Mouse (Mus musculus) 3134 (cell line): ENCODE results near the gene Flywch2.
"Not testable (repeated sequence)": the region's sequence is repeated elsewhere in the genome, so short reads cannot be mapped to it uniquely, and the experiment has no call there.

Experiments
- DNase-seq: peaks from one replicate; pipeline ENCODE4 v3.0.0-alpha.2; 2011; ENCODE audit warnings: low spot score; ENCODE audit not compliant: insufficient read length; ENCODE audit errors: extremely low read depth

Gene Flywch2

DNA sequence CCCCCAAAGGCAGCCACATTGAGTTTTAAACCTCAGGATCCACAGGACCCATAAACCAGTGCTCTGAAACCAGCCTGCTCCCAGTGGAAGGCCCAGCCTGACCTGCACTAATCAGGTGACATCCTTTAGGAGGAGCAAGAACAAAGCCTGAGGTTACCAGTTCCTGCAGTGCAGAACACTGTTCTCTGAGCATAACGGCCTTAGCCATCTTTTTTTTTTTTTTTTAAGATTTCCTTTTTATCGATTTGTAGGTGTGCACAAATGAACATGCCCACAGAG lies 5.1 kb upstream of the Flywch2 start:
- no peak for DNase-seq

DNA sequence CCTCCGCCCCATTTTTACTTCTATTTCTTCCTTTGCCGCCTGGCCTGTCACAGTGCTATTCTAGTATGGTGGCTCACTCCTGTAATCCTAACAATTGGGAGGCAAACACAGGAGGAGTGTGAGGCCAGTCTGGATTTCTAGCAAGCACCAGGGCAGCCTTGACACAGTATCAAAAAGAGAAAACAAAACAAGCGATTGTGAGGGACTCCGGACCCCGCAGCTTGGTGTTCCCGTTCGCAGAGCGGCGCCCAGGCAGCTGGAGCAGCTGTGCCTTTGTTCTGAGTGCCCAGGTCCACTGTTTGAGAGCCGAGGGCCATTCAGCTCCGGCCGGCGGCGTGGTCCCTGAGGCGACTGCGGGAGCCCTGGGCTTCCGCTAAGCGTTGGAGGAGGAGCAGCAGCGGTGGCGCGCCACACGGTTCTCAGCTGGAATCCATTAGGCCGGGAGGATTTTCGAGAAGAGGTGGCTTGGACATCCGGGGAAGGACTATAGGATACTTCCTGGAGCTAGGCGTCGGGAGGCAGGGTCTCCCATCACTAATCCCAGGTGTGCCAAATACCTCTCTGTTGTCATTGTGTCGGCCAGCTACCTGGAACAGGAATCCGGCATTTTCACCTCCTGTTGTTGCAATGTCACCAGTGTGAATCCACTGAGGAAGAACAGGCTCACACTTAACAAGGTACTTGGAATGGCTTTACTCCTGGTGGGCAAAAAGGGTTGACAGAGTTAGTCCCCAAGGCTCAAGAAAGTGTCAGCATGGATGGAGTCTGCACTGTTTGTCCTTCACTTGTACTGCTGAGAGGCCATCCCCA lies 4.6 kb upstream of the Flywch2 start, which contains the start of gene Srrm2:
TSS of gene Srrm2 (plus strand) at position 264 of the 810 bp plus-strand sequence.
- no peak for DNase-seq

DNA sequence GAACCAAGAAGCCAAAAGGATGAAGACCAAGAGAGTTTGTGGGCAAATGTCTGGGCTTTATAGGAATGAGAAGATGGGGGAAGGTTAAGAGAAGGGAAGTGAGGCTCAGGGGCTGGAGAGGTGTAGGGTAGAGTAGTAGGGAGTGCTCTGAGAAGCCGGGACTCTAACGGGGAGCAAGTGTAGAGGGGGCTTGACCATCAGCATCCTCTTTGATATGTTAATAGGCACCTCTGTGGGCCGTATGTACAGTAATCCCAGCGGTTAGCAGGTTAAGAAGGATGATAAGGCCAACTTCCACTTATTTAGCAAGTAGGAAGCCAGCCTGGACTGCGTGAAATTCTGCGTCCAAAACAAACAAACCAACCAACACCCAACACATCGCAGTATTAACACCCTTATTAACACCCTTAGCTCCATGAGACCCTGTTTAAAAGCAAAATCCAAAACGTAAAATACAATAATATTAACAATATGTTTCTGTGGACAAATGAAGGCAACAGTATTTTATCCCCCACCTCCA lies 3.9 kb upstream of the Flywch2 start:
- no peak for DNase-seq

DNA sequence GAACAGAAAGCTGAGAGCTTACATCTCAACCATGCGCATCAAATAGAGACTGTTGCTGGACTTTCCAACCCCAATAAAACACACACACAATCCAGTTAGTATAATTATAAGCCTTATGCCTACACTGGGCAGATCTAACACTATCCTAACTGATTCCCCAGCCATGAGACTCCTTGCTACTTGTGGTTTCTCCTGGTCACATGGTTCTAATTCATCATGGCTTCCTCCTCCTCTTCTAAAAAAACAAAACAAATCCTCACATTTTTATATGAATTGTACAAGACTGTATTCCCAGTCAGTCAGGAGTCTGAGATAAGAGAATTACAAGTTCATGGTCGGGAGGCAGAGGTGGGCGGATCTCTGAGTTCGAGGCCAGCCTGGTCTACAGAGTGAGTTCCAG lies 3.1 kb upstream of the Flywch2 start:
- no peak for DNase-seq

DNA sequence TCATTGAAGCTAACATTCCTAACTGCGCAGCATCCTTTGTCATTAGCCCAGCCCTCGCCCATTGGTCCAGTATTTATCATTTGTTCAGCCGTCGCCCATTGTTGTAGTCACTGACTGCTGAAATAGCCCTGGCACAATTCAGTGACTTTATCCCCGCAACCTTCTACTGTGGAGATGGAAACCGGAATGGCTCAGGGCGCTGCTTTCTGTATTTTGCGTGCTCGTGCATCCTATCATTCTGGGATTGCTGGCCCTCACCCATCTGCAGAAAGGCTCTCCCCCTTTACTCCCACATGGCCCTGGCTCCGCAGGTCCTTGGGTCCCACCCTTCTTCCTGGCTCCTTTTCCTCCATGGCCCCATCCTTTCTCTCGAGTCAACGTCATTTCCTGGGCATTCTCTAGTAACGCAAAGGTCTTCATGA lies 640 bp upstream of the Flywch2 start:
- DNase-seq: no peak

DNA sequence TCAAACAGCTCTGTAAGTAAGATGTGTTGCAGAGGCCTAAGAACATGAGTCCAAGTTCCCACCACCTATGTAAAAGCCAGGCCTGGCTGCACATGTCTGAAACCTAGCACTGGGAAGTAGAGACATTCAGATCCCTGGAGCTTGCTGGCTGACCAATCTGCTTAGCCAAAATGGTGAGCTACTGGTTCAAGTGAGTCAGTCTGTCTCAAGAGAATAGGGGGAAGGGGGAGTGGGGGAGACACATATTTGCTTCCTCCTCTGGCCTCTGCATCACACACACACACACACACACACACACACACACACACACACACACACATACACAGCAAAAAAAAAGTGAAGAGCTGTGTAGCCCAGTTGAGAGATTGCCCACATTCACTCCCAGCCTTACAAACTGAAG lies 2.5 kb downstream of the Flywch2 start:
- no peak for DNase-seq

DNA sequence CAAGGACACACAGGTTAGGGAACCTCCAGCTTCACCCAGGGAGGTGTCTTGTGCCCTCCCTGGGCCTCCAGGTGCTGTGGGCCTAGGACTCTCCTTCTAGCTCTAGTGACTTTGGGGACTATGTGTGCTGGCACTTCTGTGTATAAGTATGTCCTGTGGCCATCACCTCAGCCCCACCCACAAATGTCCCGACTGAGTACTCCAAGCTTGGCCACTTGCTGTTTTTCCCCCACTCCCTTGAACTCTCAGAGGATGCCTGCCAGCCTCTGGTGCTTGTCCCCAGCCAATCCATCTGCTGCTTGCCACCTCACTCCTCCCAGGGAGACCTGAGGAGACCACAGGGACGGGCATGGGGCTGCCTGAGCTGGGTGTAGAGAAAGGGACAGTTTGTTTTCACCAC lies 7.4 kb downstream of the Flywch2 start:
- DNase-seq: no peak

DNA sequence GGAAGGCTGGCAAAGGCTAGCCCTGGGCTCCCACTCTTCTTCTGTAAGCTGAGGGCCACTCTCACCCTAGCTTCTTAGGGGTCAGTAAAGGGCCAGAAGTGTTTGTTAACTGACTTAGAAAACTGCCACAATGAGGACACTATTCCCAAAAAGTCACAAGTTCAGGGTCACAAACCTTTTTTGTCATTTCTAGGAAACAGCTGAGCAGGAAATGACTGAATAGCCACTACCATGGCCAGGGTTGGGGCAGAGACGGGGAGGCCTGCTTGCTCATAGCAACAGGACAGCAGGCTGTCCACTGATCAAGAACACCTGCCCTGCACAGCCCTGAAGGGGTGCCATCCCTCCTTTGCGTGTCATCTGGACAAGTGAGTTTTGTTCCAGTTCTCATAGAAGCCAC lies 8.7 kb downstream of the Flywch2 start:
- no peak for DNase-seq

DNA sequence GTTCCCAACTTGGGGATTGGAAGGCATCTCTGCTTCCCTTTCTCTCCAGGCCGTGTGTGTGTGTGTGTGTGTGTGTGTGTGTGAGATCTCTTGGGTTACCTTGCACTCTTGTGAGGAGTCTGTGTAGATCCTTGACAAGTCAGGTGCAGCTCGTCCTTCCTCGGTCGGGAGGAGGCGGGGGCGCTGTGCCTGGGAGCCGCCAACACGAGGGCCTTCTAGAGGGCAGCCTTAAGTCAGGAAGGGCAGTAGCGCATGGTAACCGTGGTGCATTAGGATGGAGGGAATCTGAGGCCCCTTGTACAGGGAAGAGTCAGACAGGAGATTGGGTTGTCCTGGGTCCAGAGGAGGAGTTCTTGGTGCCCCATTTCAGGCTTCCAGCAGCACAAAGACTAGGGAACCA lies 9.7 kb downstream of the Flywch2 start:
- no peak for DNase-seq

DNA sequence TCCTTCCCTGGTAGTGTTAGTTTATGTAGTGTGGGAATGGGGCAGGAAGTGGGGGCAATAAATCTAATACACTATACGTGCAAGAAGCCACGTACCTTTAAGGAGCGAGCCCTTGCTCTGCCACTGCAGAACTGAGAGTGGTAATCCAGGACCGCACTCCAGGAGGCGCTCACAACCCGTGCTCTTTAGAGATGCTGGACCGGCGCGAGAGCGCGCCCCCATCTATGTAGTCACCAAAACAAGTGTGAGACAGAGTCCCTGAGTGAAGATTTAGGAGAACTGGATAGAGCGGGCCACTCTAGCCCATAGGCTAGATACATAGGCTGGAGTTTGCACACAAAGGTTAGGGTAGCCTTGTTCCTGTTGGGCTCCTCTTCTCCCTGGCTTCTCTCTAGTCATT lies 11.8 kb downstream of the Flywch2 start:
- peak; percentile 67 for DNase-seq

DNA sequence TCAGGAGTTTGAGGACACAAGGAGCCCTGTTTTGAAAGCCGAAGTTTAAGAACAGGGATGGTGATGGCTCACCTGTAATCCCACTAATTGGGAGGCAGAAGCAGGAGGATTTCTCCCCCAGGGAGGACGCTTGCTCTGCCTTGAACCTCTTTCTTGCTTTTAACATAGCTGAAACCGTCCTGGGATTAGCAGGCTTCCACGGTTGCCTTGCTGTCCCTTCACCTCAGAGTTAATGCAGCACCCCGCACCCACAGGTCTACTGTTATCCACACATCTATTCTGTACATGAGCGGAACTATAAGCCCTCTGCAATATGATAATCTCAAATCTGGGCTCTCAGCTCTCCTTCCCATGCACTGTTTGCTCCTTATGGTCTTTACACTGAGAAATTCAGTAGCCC lies 12.2 kb downstream of the Flywch2 start:
- DNase-seq: no peak

DNA sequence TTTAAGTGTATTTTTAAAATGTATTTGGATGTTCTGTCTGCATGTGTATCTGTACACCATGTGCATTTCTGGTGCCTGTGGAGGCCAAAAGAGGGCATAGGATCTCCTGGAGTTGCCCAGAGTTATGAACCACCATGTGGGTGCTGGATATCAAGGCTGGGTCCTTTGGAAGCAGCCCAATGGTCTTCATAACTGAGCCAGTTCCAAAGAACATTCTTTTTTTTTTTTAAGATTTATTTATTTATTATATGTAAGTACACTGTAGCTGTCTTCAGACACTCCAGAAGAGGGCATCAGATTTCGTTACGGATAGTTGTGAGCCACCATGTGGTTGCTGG lies 13.7 kb downstream of the Flywch2 start:
- not testable (repeated sequence) for DNase-seq

DNA sequence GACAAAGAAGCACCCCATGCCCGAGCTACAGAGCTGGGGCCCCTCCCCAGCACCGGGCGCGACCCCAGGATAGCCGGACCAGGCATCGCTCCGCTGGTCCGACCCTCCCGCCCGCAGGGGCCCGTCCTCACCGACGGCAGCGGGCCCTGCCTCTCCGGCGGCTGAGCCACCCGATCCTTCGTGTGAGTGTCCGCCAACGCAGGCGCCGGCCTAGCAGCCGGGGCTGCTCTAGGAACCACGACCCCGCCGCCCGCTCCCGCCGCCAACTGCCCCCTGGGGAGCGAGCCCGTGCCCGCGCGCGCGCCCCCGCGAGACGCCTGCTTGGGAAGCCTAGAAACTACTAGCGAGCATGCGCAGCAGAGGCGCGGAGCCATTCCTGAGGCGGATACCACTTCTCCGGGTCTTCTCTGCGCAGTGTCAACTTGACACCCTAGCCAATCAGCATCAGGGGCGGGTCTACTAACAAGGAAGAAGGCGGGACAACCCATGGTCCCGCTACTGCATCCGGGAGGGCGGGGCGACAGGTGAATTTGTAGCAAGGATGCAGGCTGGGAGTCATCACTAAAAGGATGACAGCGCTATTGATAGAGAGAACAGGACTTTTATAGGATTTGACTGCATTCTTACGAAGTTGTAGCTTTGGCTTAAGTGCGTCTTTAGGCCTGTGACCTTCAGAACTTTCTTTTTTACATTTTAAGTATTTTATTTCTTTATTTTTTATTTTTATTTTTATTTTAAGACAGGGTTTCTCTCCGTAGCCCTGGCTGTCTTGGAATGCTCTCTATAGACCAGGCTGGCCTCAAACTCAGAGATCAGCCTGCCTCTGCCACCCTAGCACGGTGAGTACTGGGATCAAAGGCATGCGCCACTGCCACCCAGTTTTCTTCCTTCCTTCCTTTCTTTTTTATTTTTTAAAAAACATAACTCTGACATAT lies 14.3 kb downstream of the Flywch2 start, which contains the start of gene Flywch1:
TSS of gene Flywch1 (minus strand) at position 319 of the 935 bp plus-strand sequence.
- DNase-seq: peak; percentile 94

DNA sequence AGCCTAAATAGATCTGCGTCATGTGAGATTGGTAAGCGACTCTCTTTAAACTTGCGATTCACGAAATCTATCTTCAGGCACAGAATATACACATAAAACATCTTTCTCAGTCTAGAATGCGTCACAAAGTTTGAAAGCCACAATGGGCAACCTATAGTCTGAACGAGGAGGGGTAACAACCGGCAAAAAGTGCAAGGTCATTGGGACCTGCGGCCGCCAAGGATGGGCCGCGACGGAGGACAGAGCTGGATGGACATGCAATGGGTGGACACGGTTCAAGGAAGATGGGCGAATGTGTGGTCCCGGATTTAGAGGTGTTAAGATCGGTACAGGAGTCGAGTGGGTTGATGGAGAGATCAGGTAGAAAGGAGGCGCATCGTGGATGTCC lies 15.0 kb downstream of the Flywch2 start:
- no peak for DNase-seq

DNA sequence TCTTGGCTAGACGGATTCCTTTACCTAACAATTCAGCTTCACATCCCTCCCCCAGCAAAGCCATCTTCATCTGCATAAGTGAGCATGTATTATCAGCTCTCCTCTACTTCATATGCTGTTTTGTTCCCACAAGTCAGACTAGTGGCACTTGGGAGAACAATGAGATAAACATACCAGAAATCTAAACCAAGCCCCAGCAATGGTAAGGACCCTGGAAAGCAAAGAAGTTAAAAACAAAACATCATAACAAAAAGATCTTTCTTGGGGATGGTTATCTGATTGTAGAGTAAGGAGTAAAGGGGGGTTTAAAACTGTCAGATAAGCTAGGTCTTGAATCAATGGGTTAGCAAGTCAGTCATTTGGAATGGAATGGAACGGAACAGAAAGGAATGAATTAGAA lies 15.4 kb downstream of the Flywch2 start:
- DNase-seq: no peak

DNA sequence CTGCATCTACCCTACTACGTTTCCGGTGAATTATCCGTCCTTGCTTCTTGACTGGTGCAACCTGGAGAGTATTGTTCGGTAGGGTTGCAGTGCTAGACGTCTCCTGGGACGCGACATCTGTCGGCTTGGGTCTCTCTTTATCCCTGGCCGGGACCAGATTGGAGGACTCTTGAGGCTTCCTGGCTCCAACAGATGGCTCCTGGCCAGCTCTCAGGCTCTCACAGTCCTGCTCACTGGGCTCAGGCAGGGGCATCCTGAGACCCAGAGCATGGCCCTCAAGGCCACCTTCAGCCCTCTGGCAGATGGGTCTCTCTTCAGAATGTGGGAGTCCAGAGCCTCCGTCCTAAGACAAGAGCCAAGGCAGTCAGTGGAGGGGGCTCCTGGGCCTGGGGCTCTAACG lies 22.9 kb downstream of the Flywch2 start:
- DNase-seq: no peak

DNA sequence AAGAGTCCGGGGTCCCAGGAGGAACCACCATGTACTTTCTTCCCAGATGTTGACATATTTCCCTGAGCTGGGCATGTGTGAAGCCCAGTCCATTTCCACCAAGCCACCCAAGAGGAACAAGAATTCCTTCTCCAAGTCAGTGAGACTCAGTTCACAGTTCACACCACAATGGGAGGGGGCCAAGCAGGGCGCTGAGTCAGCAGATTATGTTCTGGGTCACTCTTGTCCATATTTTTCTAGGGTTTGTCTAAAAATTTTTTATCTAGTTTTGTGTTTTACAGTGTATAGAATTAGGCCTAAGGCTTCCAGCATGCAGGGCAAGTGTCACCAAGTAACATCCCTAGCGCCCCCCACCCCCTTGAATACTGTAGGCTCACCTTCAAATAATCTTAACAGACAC lies 24.7 kb downstream of the Flywch2 start:
- no peak for DNase-seq

DNA sequence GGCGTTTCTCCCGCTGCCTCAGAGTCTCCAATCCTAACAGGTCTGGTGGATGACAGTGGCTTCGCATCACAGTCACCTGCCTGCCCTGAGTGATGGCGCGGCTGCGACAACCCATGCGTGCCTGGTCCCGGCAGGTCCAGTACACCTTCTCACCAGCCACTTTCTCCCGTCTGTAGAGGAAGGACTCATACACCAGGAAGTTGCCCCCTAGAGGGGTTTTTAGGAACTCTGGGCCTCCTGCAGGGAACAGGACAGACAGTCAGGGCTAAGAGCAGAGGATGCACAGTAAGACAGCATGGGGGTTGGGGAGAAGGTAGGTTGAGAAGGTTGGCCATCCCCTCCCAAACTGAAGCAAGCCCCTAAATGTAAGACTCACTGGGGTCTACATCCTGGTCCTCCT lies 25.6 kb downstream of the Flywch2 start:
- DNase-seq: no peak

DNA sequence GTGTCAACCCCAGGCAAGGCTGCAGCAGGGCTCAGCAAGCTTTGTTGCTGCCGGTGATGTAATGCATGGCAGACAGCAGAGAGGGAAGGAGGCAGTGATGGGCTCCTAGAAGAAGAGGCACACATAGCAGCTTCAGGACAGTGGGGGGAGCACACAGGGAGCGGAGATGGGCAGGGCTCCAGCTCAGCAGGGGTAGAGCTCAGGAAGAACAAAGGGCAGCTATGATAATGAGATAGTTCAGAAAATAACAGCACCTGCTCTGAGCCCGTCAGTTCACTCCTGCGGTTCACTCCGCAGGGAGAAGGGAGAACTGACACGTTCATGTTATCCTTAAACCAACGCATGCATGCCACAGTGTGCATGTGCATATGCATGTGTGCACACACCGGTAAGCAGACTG lies 27.1 kb downstream of the Flywch2 start:
- DNase-seq: no peak

DNA sequence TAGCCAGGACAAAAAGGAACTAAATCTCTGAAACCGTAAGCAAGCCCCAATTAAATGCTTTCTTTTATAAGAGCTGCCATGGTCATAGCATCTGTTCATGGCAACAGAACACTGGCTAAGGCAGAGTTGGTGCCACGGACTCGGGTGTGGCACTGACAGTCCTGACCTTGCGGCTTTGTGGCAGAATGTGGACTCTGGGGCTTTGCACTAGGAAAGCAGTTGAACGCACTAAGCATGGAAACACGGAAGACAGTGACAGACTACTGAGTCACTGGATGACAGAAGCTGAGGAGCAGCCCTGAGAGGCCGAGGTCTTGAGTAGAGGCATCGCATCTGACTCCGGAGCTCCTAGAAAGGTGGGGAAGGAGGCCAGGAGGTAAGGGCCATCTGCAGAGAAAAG lies 28.3 kb downstream of the Flywch2 start:
- peak; percentile 63 for DNase-seq

DNA sequence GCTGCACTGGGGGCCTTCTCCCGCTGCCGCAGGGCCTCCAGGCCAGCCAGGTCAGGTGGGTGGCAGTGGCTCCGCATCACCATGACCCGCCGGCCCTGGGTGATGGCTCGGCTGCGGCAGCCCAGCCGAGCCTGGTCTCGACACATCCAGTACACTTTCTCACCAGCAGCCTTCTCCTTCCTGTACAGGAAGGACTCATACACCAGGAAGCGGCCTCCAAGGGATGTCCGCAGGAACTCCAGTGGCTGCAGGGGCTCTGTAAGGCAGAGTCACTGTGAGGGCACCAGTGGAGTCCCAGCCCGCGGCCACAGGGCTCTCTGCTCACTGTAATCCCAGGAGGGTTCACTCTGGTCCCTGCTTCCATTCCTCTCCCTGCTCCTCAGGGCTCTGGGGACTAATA lies 30.2 kb downstream of the Flywch2 start:
- DNase-seq: no peak
